Mouse (Mus musculus) ES-Bruce4 (cell line): ENCODE measurements around the gene Supt4a. TPM values are rescaled to one million over a fixed set of nuclear protein-coding genes. Genes with fewer than 3 reads are reported as not detected.
A peak's percentile ranks its signal among the peaks of the same experiment; 100 is the strongest.

Experiments used
- H3K27ac ChIP-seq: 2 replicates; pipeline ENCODE4 v1.5.1; 2012; ENCODE audit warnings: low read length, inconsistent platforms; ENCODE audit not compliant: insufficient read depth
- H3K27me3 ChIP-seq: 2 replicates; pipeline ENCODE4 v1.6.1; 2012; ENCODE audit warnings: mild to moderate bottlenecking, low read length, inconsistent platforms; ENCODE audit not compliant: control insufficient read depth, poor library complexity, insufficient read depth, severe bottlenecking
- H3K36me3 ChIP-seq: 2 replicates; pipeline ENCODE4 v1.6.1; 2012; ENCODE audit warnings: inconsistent platforms, mild to moderate bottlenecking, low read length, moderate library complexity; ENCODE audit not compliant: control insufficient read depth, poor library complexity, insufficient read depth, severe bottlenecking
- H3K4me1 ChIP-seq: one replicate; pipeline ENCODE4 v1.8.1; 2011; ENCODE audit warnings: low read length; ENCODE audit not compliant: control insufficient read depth, insufficient read depth
- H3K4me3 ChIP-seq: 2 replicates; pipeline ENCODE4 v1.5.1; 2011; ENCODE audit warnings: low read depth, mild to moderate bottlenecking, low read length
- H3K9ac ChIP-seq: 2 replicates; pipeline ENCODE4 v1.6.1; 2012; ENCODE audit warnings: low read depth, mild to moderate bottlenecking, inconsistent platforms; ENCODE audit not compliant: poor library complexity, severe bottlenecking
- H3K9me3 ChIP-seq: replicated peaks from 2 replicates; pipeline ENCODE4 v1.6.1; 2012; ENCODE audit warnings: mild to moderate bottlenecking, low read length, inconsistent platforms; ENCODE audit not compliant: control insufficient read depth, poor library complexity, insufficient read depth, severe bottlenecking
- CTCF ChIP-seq: IDR thresholded peaks from one replicate; pipeline ENCODE4 v1.8.1; 2011; ENCODE audit warnings: low read depth, low read length
- EP300 ChIP-seq: IDR thresholded peaks from 2 replicates; pipeline ENCODE4 v1.6.1; 2011; ENCODE audit warnings: low read depth, low read length; ENCODE audit not compliant: insufficient read depth
- POLR2A ChIP-seq: IDR thresholded peaks from one replicate; pipeline ENCODE4 v1.8.1; 2011; ENCODE audit warnings: low read length; ENCODE audit not compliant: insufficient read depth
- polyA plus RNA-seq: library from polyadenylated mRNA; stranded (reverse); fragments of >200 nt; gene quantifications from 2 replicates; pipeline ENCODE4 v1.2.4, GENCODE M21; 2011; ENCODE audit warnings: low read depth; ENCODE audit not compliant: missing spikeins, insufficient read depth, insufficient read length

Gene Supt4a
- polyA plus RNA-seq, 1 experiment = 83.6 TPM

DNA sequence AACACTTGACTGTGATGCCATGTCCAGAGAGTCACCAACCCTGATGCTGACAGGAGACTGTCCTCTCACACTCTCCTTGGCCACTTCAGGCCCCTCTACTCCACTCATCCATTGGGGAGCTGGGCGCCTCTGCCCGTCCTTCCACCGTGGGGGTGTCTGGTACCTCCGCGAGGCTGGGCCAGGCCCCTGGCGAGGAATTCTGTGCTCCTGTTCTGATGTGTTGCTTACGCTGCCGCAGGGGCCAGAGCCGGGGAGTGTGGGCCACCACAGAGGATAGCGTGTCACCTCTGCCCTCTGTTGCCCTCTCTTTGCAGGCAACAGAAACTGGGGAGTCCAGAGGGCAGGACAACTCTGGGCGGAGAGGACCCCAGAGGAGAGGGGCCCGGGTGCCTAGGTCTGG, 41.6 kb downstream of the Supt4a start:
- no peaks in the 10 kb centered on the region for H3K36me3 ChIP-seq
- H3K4me1 ChIP-seq = no peaks in the 10 kb centered on the region
- no peaks in the 10 kb centered on the region for H3K27me3 ChIP-seq
- TF ChIP-seq CTCF (no peak), POLR2A (no peak), EP300 (no peak)
- no peak overlapping the region for H3K27ac ChIP-seq
- H3K9ac ChIP-seq = peak overlapping the region; percentile 14; the same call in 1 of the 2 replicates
- no peaks in the 10 kb centered on the region for H3K9me3 ChIP-seq
- H3K4me3 ChIP-seq = peak overlapping the region; percentile 53

DNA sequence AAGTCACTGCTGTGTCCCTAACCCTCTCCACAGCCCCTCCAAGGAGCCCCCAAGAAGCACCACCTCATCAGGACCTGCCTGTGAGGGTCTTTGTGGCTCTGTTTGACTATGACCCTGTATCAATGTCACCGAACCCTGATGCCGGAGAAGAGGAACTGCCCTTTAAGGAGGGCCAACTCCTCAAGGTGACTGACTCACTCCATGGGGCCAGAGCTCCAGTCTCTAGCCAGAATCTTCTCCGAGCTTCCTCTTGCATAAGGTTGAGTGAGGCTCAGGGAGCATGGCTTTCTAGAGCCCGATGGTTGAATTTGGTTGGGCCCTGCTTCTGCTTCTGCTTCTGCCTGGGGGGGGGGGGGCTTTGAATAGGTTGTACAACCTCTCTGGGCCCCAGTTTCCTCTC, 42.0 kb downstream of the Supt4a start:
- H3K36me3 ChIP-seq = no peaks in the 10 kb centered on the region
- H3K4me1 ChIP-seq = no peaks in the 10 kb centered on the region
- no peak overlapping the region for H3K27ac ChIP-seq
- no peaks in the 10 kb centered on the region for H3K9me3 ChIP-seq
- TF ChIP-seq POLR2A (no peak), EP300 (no peak), CTCF (no peak)
- no peak overlapping the region for H3K4me3 ChIP-seq
- 0 out of 2 replicates have a peak overlapping the region, but pooled peaks have one; percentile 14 for H3K9ac ChIP-seq
- H3K27me3 ChIP-seq = no peaks in the 10 kb centered on the region

DNA sequence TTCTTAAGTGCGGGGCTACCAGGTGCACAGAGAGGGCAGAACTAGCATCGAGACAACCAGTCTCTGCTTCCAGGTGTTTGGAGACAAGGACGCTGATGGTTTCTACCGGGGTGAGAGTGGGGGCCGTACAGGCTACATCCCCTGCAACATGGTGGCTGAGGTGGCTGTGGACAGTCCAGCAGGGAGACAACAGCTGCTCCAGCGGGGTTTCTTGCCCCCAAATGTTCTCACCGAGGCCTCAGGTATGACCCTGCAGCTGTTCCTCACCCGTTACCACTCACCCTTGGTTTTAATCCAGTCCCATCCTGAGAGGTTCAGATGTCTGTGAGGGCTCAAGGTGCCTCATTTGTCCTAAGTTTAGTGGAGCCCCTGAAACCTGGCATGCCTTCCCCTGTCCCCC, 42.8 kb downstream of the Supt4a start:
- no peak overlapping the region for H3K4me3 ChIP-seq
- H3K27ac ChIP-seq = no peak overlapping the region
- no peaks in the 10 kb centered on the region for H3K36me3 ChIP-seq
- H3K9ac ChIP-seq = no peak overlapping the region
- H3K27me3 ChIP-seq = no peaks in the 10 kb centered on the region
- no peaks in the 10 kb centered on the region for H3K4me1 ChIP-seq
- no peak for TF ChIP-seq POLR2A
- TF ChIP-seq EP300 = no peak
- TF ChIP-seq CTCF = no peak
- H3K9me3 ChIP-seq = no peaks in the 10 kb centered on the region

DNA sequence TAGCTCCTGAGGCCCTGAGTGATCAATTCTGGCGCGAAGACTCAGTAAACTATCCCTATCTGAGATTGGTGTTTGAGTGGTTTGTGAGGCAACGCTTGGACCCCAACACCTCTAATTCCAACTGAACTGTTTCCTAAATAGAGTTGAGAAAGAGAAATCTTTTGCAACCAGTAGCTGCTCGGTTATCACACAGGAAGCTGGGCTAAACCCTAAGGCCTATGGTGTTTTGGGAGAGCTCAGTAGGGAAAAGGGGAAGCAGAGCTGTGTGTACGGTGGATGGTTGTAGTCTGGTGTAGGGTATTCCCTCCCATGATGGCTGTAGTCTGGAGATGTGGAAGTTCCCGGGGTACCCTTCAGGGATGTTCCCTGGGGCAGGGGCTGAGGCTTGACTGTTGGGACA, 52.7 kb downstream of the Supt4a start:
- H3K36me3 ChIP-seq = no peaks in the 10 kb centered on the region
- peaks cover 3% of the 10 kb centered on the region; the same call in 1 of the 2 replicates for H3K9me3 ChIP-seq
- H3K4me1 ChIP-seq = no peaks in the 10 kb centered on the region
- TF ChIP-seq CTCF (no peak), EP300 (no peak), POLR2A (no peak)
- no peak overlapping the region for H3K27ac ChIP-seq
- no peak overlapping the region for H3K4me3 ChIP-seq
- no peaks in the 10 kb centered on the region for H3K27me3 ChIP-seq
- H3K9ac ChIP-seq = no peak overlapping the region

Other genes starting within 250 kb of the Supt4a start
- gene Gm11492, start 170.9 kb upstream of the Supt4a start, polyA plus RNA-seq = 0.46 TPM in 1 of 2 replicates, not detected in the other
- gene Sept4, start 168.6 kb upstream of the Supt4a start, polyA plus RNA-seq = 68.5 and 78.6 TPM in 2 replicates
- gene Mtmr4, start 145.4 kb upstream of the Supt4a start, polyA plus RNA-seq = 47.7 and 50.4 TPM in 2 replicates
- gene Hsf5, start 120.4 kb upstream of the Supt4a start, polyA plus RNA-seq = 1.5 and 1.6 TPM in 2 replicates
- 2.8 and 4.9 TPM in 2 replicates for gene Rnf43, start 74.8 kb upstream of the Supt4a start, polyA plus RNA-seq
- gene Tspoap1, start 23.0 kb downstream of the Supt4a start, polyA plus RNA-seq = 3.2 and 5.1 TPM in 2 replicates
- not detected in 2 replicates for gene Mpo, start 56.0 kb downstream of the Supt4a start, polyA plus RNA-seq
- not detected in 2 replicates for gene Lpo, start 90.7 kb downstream of the Supt4a start, polyA plus RNA-seq
- 8.2 and 12.1 TPM in 2 replicates for gene Mks1, start 115.7 kb downstream of the Supt4a start, polyA plus RNA-seq
- not detected in 2 replicates for gene Epx, start 138.0 kb downstream of the Supt4a start, polyA plus RNA-seq
- not detected in 2 replicates for gene Olfr462, start 154.7 kb downstream of the Supt4a start, polyA plus RNA-seq
- gene Olfr463, start 159.8 kb downstream of the Supt4a start, polyA plus RNA-seq = not detected in 2 replicates
- not detected in 2 replicates for gene Olfr464, start 183.4 kb downstream of the Supt4a start, polyA plus RNA-seq
- 130 and 133 TPM in 2 replicates for gene Dynll2, start 250.0 kb downstream of the Supt4a start, polyA plus RNA-seq